Mouse (Mus musculus): Measurements from ENCODE around the gene Anxa10.

DNA sequence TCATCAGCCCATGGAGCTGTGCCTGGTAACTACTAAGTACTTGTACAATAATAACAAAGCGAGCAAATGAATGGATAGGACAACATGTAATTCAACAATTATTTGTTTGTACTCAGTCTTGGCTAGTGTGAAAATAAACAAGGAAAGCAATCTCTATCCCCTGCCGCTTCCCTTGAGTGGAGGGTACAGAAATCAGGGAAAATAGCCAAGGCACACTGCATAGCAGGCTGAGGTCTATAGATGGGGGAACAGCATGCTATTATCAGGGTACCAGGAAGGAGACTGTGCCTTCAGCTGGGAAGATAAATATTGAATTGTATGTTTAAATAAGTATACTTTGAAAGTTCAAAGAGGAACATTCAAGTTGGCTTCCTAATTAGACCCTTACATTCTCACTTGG, 41.1 kb downstream of the Anxa10 start:
- no peak for TF ChIP-seq CTCF (IDR thresholded peaks at IDR 0.05; ENCODE audit: borderline replicate concordance, control insufficient read depth, extremely low read depth, insufficient read depth, low read length, poor library complexity)
- no peak for TF ChIP-seq POLR2A (IDR thresholded peaks at IDR 0.05; ENCODE audit: control insufficient read depth, extremely low read depth, insufficient read depth, low read length, poor library complexity)
